Mouse (Mus musculus) hindbrain, embryonic 15.5 days (tissue): ENCODE results near the gene Rcn3. TPM values are rescaled to one million over a fixed set of nuclear protein-coding genes. Genes with fewer than 3 reads are reported as not detected.

Experiments
- ATAC-seq: fragments of 200-750 bp; cut with Nextera tagmentation; 2 replicates; pipeline ENCODE4 v1.8.0; 2017; ENCODE audit warnings: low read depth, moderate number of reproducible peaks, moderate TSS enrichment; ENCODE audit not compliant: low FRiP score
- H3K27ac ChIP-seq: fragments of 300-500 bp; sonication (generic); replicated peaks from 2 replicates; pipeline ENCODE4 v1.5.1; 2015; ENCODE audit warnings: mild to moderate bottlenecking, inconsistent platforms
- H3K27me3 ChIP-seq: fragments of 300-500 bp; sonication (generic); 2 replicates; pipeline ENCODE4 v1.6.1; 2015; ENCODE audit warnings: control low read depth, inconsistent platforms
- H3K36me3 ChIP-seq: fragments of 300-500 bp; sonication (generic); 2 replicates; pipeline ENCODE4 v1.6.1; 2015; ENCODE audit warnings: control low read depth, inconsistent platforms
- H3K4me1 ChIP-seq: fragments of 300-500 bp; sonication (generic); replicated peaks from 2 replicates; pipeline ENCODE4 v1.6.1; 2015; ENCODE audit warnings: control low read depth, inconsistent platforms
- H3K4me2 ChIP-seq: fragments of 300-500 bp; sonication (generic); 2 replicates; pipeline ENCODE4 v1.6.1; 2015; ENCODE audit warnings: moderate library complexity, mild to moderate bottlenecking, inconsistent platforms
- H3K4me3 ChIP-seq: fragments of 300-500 bp; sonication (generic); 2 replicates; pipeline ENCODE4 v1.5.1; 2015; ENCODE audit warnings: mild to moderate bottlenecking, inconsistent platforms
- H3K9ac ChIP-seq: fragments of 300-500 bp; sonication (generic); 2 replicates; pipeline ENCODE4 v1.6.1; 2015; ENCODE audit warnings: inconsistent platforms
- H3K9me3 ChIP-seq: fragments of 300-500 bp; sonication (generic); 2 replicates; pipeline ENCODE4 v1.6.1; 2016; ENCODE audit warnings: control low read depth, inconsistent platforms
- WGBS: fragments of 180-500 bp; shearing (Covaris S2); methylation state at CpG from one replicate; pipeline ENCODE4 v1.1.7; 2015; 5-methylcytosine and 5-hydroxymethylcytosine counted together
- polyA plus RNA-seq: library from polyadenylated mRNA; unstranded; fragments of >200 nt; fragmentation: Nextera tagmentation; extraction: Ambion mirVana; gene quantifications from 2 replicates; pipeline ENCODE4 v1.2.1, GENCODE M21; 2015

Gene Rcn3
- polyA plus RNA-seq, 1 experiment from 2014 or later, result 71.7 TPM

- Histone ChIP-seq H3K9ac (no peak overlapping the region), H3K27me3 (no peaks in the 10 kb centered on the region), H3K27ac (no peak overlapping the region), H3K36me3 (peaks cover 14% of the 10 kb centered on the region), H3K4me1 (peaks cover 5% of the 10 kb centered on the region), H3K4me2 (no peak overlapping the region), H3K9me3 (no peaks in the 10 kb centered on the region), H3K4me3 (no peak overlapping the region)
- 89% methylated on average over 2 of the region's 2 CpGs for WGBS
- ATAC-seq, result no peak
Observed at GRCm38 (mm10) chr7:45077829-45078228, 14.2 kb downstream of the Rcn3 start.

GRCm38 (mm10) chr7:45077322-45077721 is 14.7 kb downstream of the Rcn3 start:
- ATAC-seq, result no peak
- Histone ChIP-seq H3K4me1 (peaks cover 5% of the 10 kb centered on the region), H3K4me2 (no peak overlapping the region), H3K9me3 (no peaks in the 10 kb centered on the region), H3K36me3 (peaks cover 14% of the 10 kb centered on the region), H3K27me3 (no peaks in the 10 kb centered on the region), H3K4me3 (no peak overlapping the region), H3K9ac (no peak overlapping the region), H3K27ac (no peak overlapping the region)
- 85% methylated on average over 14 of the region's 14 CpGs for WGBS

- Histone ChIP-seq H3K9me3 (no peaks in the 10 kb centered on the region), H3K4me3 (no peak overlapping the region), H3K27ac (no peak overlapping the region), H3K27me3 (no peaks in the 10 kb centered on the region), H3K9ac (no peak overlapping the region), H3K36me3 (peaks cover 14% of the 10 kb centered on the region), H3K4me1 (peaks cover 5% of the 10 kb centered on the region), H3K4me2 (no peak overlapping the region)
- 91% methylated on average over 30 of the region's 30 CpGs for WGBS
- no peak for ATAC-seq
Observed at GRCm38 (mm10) chr7:45076501-45076900, 15.5 kb downstream of the Rcn3 start.

GRCm38 (mm10) chr7:45075405-45075804 is 16.6 kb downstream of the Rcn3 start:
- Histone ChIP-seq H3K4me3 (no peak overlapping the region), H3K9me3 (no peaks in the 10 kb centered on the region), H3K27ac (no peak overlapping the region), H3K27me3 (no peaks in the 10 kb centered on the region), H3K36me3 (peaks cover 14% of the 10 kb centered on the region), H3K4me1 (peaks cover 5% of the 10 kb centered on the region), H3K9ac (no peak overlapping the region), H3K4me2 (no peak overlapping the region)
- no peak for ATAC-seq
- WGBS, result 88% methylated on average over 4 of the region's 4 CpGs

- Histone ChIP-seq H3K27ac (no peak overlapping the region), H3K4me2 (no peak overlapping the region), H3K36me3 (peaks cover 14% of the 10 kb centered on the region), H3K9ac (no peak overlapping the region), H3K27me3 (no peaks in the 10 kb centered on the region), H3K4me1 (no peaks in the 10 kb centered on the region), H3K9me3 (no peaks in the 10 kb centered on the region), H3K4me3 (no peak overlapping the region)
- ATAC-seq, result no peak
- 94% methylated on average over 12 of the region's 12 CpGs for WGBS
Observed at GRCm38 (mm10) chr7:45073949-45074348, 18.1 kb downstream of the Rcn3 start.

- no peak overlapping the region for H3K9ac ChIP-seq
- H3K4me3 ChIP-seq, result no peak overlapping the region
- no peak for ATAC-seq
- no peak overlapping the region for H3K27ac ChIP-seq
- no peaks in the 10 kb centered on the region for H3K27me3 ChIP-seq
- no peaks in the 10 kb centered on the region for H3K4me1 ChIP-seq
- WGBS, result 81% methylated on average over 7 of the region's 7 CpGs
- H3K9me3 ChIP-seq, result no peaks in the 10 kb centered on the region
- no peak overlapping the region for H3K4me2 ChIP-seq
- peaks cover 14% of the 10 kb centered on the region for H3K36me3 ChIP-seq
Observed at GRCm38 (mm10) chr7:45073171-45073707, 18.8 kb downstream of the Rcn3 start.

GRCm38 (mm10) chr7:45072230-45072629 is 19.8 kb downstream of the Rcn3 start:
- no peaks in the 10 kb centered on the region for H3K4me1 ChIP-seq
- WGBS, result 83% methylated on average over 2 of the region's 2 CpGs
- no peak for ATAC-seq

GRCm38 (mm10) chr7:45069671-45070070 is 22.4 kb downstream of the Rcn3 start:
- no peak overlapping the region for H3K27ac ChIP-seq
- no peak overlapping the region for H3K4me3 ChIP-seq
- ATAC-seq, result no peak
- 0 out of 2 replicates have a peak, but pooled peaks cover under 1% of the 10 kb centered on the region for H3K36me3 ChIP-seq
- no peak overlapping the region for H3K4me2 ChIP-seq
- no peak overlapping the region for H3K9ac ChIP-seq
- H3K9me3 ChIP-seq, result no peaks in the 10 kb centered on the region
- H3K27me3 ChIP-seq, result no peaks in the 10 kb centered on the region
- H3K4me1 ChIP-seq, result no peaks in the 10 kb centered on the region
- WGBS, result 97% methylated on average over 2 of the region's 2 CpGs

More at GRCm38 (mm10) chr7:45072230-45072629, 19.8 kb downstream of the Rcn3 start:
- Histone ChIP-seq H3K4me3 (no peak overlapping the region), H3K36me3 (peaks cover 10% of the 10 kb centered on the region; the same call in 1 of the 2 replicates), H3K9ac (no peak overlapping the region), H3K27me3 (no peaks in the 10 kb centered on the region), H3K4me2 (no peak overlapping the region), H3K9me3 (no peaks in the 10 kb centered on the region), H3K27ac (no peak overlapping the region)

GRCm38 (mm10) chr7:45068000-45068318 is 24.1 kb downstream of the Rcn3 start:
- Histone ChIP-seq H3K4me3 (no peak overlapping the region), H3K4me1 (peaks cover 7% of the 10 kb centered on the region), H3K36me3 (no peaks in the 10 kb centered on the region), H3K9ac (no peak overlapping the region), H3K4me2 (no peak overlapping the region), H3K27ac (no peak overlapping the region), H3K27me3 (no peaks in the 10 kb centered on the region), H3K9me3 (no peaks in the 10 kb centered on the region)
- 29% methylated on average over 5 of the region's 5 CpGs for WGBS
- no peak for ATAC-seq

- H3K27me3 ChIP-seq, result no peaks in the 10 kb centered on the region
- no peaks in the 10 kb centered on the region for H3K36me3 ChIP-seq
- no peak overlapping the region for H3K9ac ChIP-seq
- H3K4me1 ChIP-seq, result peaks cover 8% of the 10 kb centered on the region
- H3K9me3 ChIP-seq, result no peaks in the 10 kb centered on the region
- no peak overlapping the region for H3K4me2 ChIP-seq
- no peak for ATAC-seq
- no peak overlapping the region for H3K4me3 ChIP-seq
- H3K27ac ChIP-seq, result no peak overlapping the region
- WGBS, result 82% methylated on average over 4 of the region's 4 CpGs
Observed at GRCm38 (mm10) chr7:45067190-45067999, 24.6 kb downstream of the Rcn3 start.

- Histone ChIP-seq H3K4me3 (peak within 1 kb of the TSS; percentile 84), H3K27ac (peak within 1 kb of the TSS; percentile 99), H3K4me1 (peaks cover 33% of the 10 kb centered on the region), H3K27me3 (no peaks in the 10 kb centered on the region), H3K9ac (peak within 1 kb of the TSS; percentile 71), H3K36me3 (no peaks in the 10 kb centered on the region), H3K4me2 (peak within 1 kb of the TSS; percentile 64), H3K9me3 (no peaks in the 10 kb centered on the region)
- 0% methylated on average over 31 of the region's 31 CpGs for WGBS
- ATAC-seq, result peak; percentile 88
Observed at GRCm38 (mm10) chr7:45062239-45062835, 29.7 kb downstream of the Rcn3 start, which contains the start of the genes Nosip and Prrg2. Nosip (plus strand) TSS chr7:45062429. Prrg2 (minus strand) TSS chr7:45062677.

GRCm38 (mm10) chr7:45061532-45062075 is 30.4 kb downstream of the Rcn3 start:
- ATAC-seq, result no peak
- H3K4me2 ChIP-seq, result peak overlapping the region; percentile 64
- WGBS, result 17% methylated on average over 11 of the region's 11 CpGs
- H3K4me1 ChIP-seq, result peaks cover 33% of the 10 kb centered on the region
- no peaks in the 10 kb centered on the region for H3K9me3 ChIP-seq
- no peaks in the 10 kb centered on the region for H3K27me3 ChIP-seq
- no peaks in the 10 kb centered on the region for H3K36me3 ChIP-seq
- peak overlapping the region; percentile 99; the same call in 1 of the 2 replicates for H3K27ac ChIP-seq
- no peak overlapping the region; the same call in 1 of the 2 replicates for H3K9ac ChIP-seq
- H3K4me3 ChIP-seq, result peak overlapping the region; percentile 84
